Mouse (Mus musculus) MEL (cell line): ENCODE data around the gene Zfp568.

Source experiments
- BHLHE40 ChIP-seq: IDR thresholded peaks from 2 replicates; pipeline ENCODE4 v1.6.1; 2012; ENCODE audit warnings: low read depth, mild to moderate bottlenecking, inconsistent platforms, low read length, improper control_type of control experiment, borderline replicate concordance
- CTCF ChIP-seq, 3 experiments: IDR thresholded peaks in 2 of 3; conservative IDR thresholded peaks in 1 of 3; 2 replicates each; pipeline ENCODE4 v1.5.1; 2011 to 2012; ENCODE audit warnings: low read length in 3 of 3, low read depth in 2 of 3, mild to moderate bottlenecking in 2 of 3, improper control_type of control experiment in 1 of 3, inconsistent platforms in 1 of 3, mixed read lengths in 1 of 3, moderate library complexity in 1 of 3; ENCODE audit not compliant: control insufficient read depth in 1 of 3, insufficient read depth in 1 of 3, poor library complexity in 1 of 3, severe bottlenecking in 1 of 3
- E2F4 ChIP-seq: IDR thresholded peaks from 2 replicates; pipeline ENCODE4 v1.6.1; 2011; ENCODE audit warnings: low read depth, low read length, improper control_type of control experiment, borderline replicate concordance
- ELF1 ChIP-seq: IDR thresholded peaks from 2 replicates; pipeline ENCODE4 v1.6.1; 2014; ENCODE audit warnings: low read depth, mild to moderate bottlenecking, inconsistent platforms, low read length, improper control_type of control experiment, moderate library complexity
- EP300 ChIP-seq, 2 experiments: IDR thresholded peaks; 2 replicates each; pipeline ENCODE4 v1.6.1; 2011; ENCODE audit warnings: improper control_type of control experiment in 2 of 2, low read length in 2 of 2, low read depth in 1 of 2, mild to moderate bottlenecking in 1 of 2
- MAX ChIP-seq: IDR thresholded peaks from 2 replicates; pipeline ENCODE4 v1.6.1; 2011; ENCODE audit warnings: low read length, improper control_type of control experiment
- NRF1 ChIP-seq: IDR thresholded peaks from 2 replicates; pipeline ENCODE4 v1.6.1; 2014; ENCODE audit warnings: low read depth, mild to moderate bottlenecking, inconsistent platforms, low read length, improper control_type of control experiment, moderate library complexity; ENCODE audit not compliant: poor library complexity, insufficient read depth, severe bottlenecking
- POLR2A ChIP-seq, 2 experiments: IDR thresholded peaks; 2 replicates each; pipeline ENCODE4 v1.6.1; 2011 to 2012; ENCODE audit warnings: low read length in 2 of 2, mild to moderate bottlenecking in 2 of 2, control low read depth in 1 of 2, improper control_type of control experiment in 1 of 2, low read depth in 1 of 2, moderate library complexity in 1 of 2; ENCODE audit not compliant: control insufficient read depth in 1 of 2, insufficient read depth in 1 of 2, poor library complexity in 1 of 2
- USF1 ChIP-seq: IDR thresholded peaks from 2 replicates; pipeline ENCODE4 v1.6.1; 2014; ENCODE audit warnings: low read depth, mild to moderate bottlenecking, inconsistent platforms, low read length, improper control_type of control experiment, moderate library complexity

- no peak for TF ChIP-seq POLR2A (IDR thresholded peaks at IDR 0.05; ENCODE audit: control insufficient read depth in 1 of 2, insufficient read depth in 1 of 2, low read depth in 1 of 2, low read length in 2 of 2, poor library complexity in 1 of 2)
- TF ChIP-seq BHLHE40, result no peak
- no peak for TF ChIP-seq EP300 (IDR thresholded peaks at IDR 0.05; ENCODE audit: low read depth in 1 of 2, low read length in 2 of 2)
- TF ChIP-seq ELF1, result no peak
- no peak for TF ChIP-seq CTCF (IDR thresholded peaks at IDR 0.05 in 2 of 3, conservative IDR thresholded peaks at IDR 0.05 in 1 of 3; ENCODE audit: control insufficient read depth in 1 of 3, insufficient read depth in 1 of 3, low read depth in 2 of 3, low read length in 3 of 3, poor library complexity in 1 of 3, severe bottlenecking in 1 of 3)
- no peak for TF ChIP-seq NRF1
- no peak for TF ChIP-seq E2F4
- TF ChIP-seq USF1, result no peak
- no peak for TF ChIP-seq MAX
Measured at GRCm38 (mm10) chr7:29981860-29982259, 1.9 kb upstream of the Zfp568 start.
